Comparison of ENCODE assay signal across 21 mouse cellular contexts in the genomic region with DNA sequence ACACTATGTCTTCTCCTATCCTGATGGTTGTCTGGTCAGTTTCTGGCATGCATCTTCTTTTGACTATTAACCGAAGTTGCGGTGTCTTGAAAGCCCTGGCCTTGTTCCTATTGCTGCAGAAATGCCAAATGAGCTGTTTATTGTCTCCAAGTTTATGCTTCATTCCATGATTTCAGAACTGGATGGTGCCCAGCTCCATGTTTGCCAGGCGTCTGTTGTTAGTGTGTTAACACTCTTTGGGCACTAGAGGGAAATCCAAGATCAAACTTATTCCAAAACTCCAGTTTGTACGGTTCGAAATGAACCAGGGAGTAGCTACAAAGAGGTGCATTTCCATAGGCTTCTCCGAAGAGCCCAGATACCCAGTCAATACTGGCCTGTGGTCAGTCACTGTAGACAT.
DNase-seq lines count a peak whose midpoint lies in the region; ATAC-seq and TF ChIP-seq lines count a peak whose summit lies in the region.
"Had no signal": no experiment of that assay in that cellular context is flagged by ENCODE, and none has a peak within 500 bp of the region (broad histone marks: within the 10 kb centered on the region; RNA-seq: fewer than 3 reads in every experiment).

No protein-coding gene starts in this region.

- no peak overlapping the region for H3K4me2 ChIP-seq in kidney, postnatal 0 days (ENCODE audit: low read length)
- H3K4me2 ChIP-seq in midbrain, postnatal 0 days (ENCODE audit: low read depth, low read length, poor library complexity, severe bottlenecking), result no peak overlapping the region
- H3K4me2 ChIP-seq in midbrain, embryonic 11.5 days, result no peak overlapping the region
- H3K4me2 ChIP-seq: heart, embryonic 15.5 days; intestine, embryonic 15.5 days; limb, embryonic 15.5 days; neural tube, embryonic 15.5 days had no signal

- H3K4me3 ChIP-seq in kidney, postnatal 0 days (replicated peaks; ENCODE audit: low read depth, low read length), result no peak overlapping the region
- no peak overlapping the region for H3K4me3 ChIP-seq in midbrain, postnatal 0 days (ENCODE audit: low read depth, low read length)
- no peak overlapping the region for H3K4me3 ChIP-seq in midbrain, embryonic 11.5 days (ENCODE audit: low read depth, low read length)
- H3K4me3 ChIP-seq: embryonic facial prominence, embryonic 10.5 days; erythroblast, embryonic 14.5 days; heart, embryonic 15.5 days; hindbrain, embryonic 10.5 days; intestine, embryonic 15.5 days; limb, embryonic 15.5 days; midbrain, embryonic 10.5 days; neural tube, embryonic 15.5 days had no signal

- WGBS in kidney, postnatal 0 days, result 78% methylated on average over 6 of the region's 6 CpGs
- 81% methylated on average over 6 of the region's 6 CpGs for WGBS in midbrain, postnatal 0 days
- 85% methylated on average over 6 of the region's 6 CpGs for WGBS in midbrain, embryonic 11.5 days

- no peak overlapping the region for H3K9ac ChIP-seq in kidney, postnatal 0 days (ENCODE audit: low read depth, low read length)
- no peak overlapping the region for H3K9ac ChIP-seq in midbrain, postnatal 0 days (replicated peaks; ENCODE audit: low read length, poor library complexity, severe bottlenecking)
- no peak overlapping the region for H3K9ac ChIP-seq in midbrain, embryonic 11.5 days (ENCODE audit: low read length)
- H3K9ac ChIP-seq: heart, embryonic 15.5 days; intestine, embryonic 15.5 days; limb, embryonic 15.5 days; liver, postnatal 0 days; neural tube, embryonic 15.5 days had no signal

- ATAC-seq in kidney, postnatal 0 days (replicated peaks; ENCODE audit: low FRiP score, low read depth), result no peak
- no peak for ATAC-seq in midbrain, postnatal 0 days (ENCODE audit: low FRiP score)
- no peak for ATAC-seq in midbrain, embryonic 11.5 days (ENCODE audit: low FRiP score)
- ATAC-seq: intestine, embryonic 15.5 days; liver, postnatal 0 days had no signal

- H3K27me3 ChIP-seq in kidney, postnatal 0 days (ENCODE audit: insufficient read depth, low read length), result no peaks in the 10 kb centered on the region
- H3K27me3 ChIP-seq in midbrain, postnatal 0 days (ENCODE audit: insufficient read depth, low read length), result 0 out of 2 replicates have a peak, but pooled peaks cover 3% of the 10 kb centered on the region
- H3K27me3 ChIP-seq in midbrain, embryonic 11.5 days (ENCODE audit: control insufficient read depth, insufficient read depth, low read length), result peaks cover 5% of the 10 kb centered on the region
- H3K27me3 ChIP-seq: intestine, embryonic 15.5 days had no signal

- no peaks in the 10 kb centered on the region for H3K36me3 ChIP-seq in kidney, postnatal 0 days (ENCODE audit: insufficient read depth, low read length)
- H3K36me3 ChIP-seq in midbrain, postnatal 0 days (ENCODE audit: insufficient read depth, low read length), result no peaks in the 10 kb centered on the region
- H3K36me3 ChIP-seq in midbrain, embryonic 11.5 days (ENCODE audit: control insufficient read depth, insufficient read depth, low read length), result no peaks in the 10 kb centered on the region
- H3K36me3 ChIP-seq: embryonic facial prominence, embryonic 10.5 days; heart, embryonic 15.5 days; hindbrain, embryonic 10.5 days; intestine, embryonic 15.5 days; limb, embryonic 15.5 days; midbrain, embryonic 10.5 days; neural tube, embryonic 15.5 days had no signal

- H3K27ac ChIP-seq in kidney, postnatal 0 days, result no peak overlapping the region
- no peak overlapping the region for H3K27ac ChIP-seq in midbrain, postnatal 0 days (ENCODE audit: low read depth, low read length)
- no peak overlapping the region for H3K27ac ChIP-seq in midbrain, embryonic 11.5 days (ENCODE audit: low read depth, low read length)
- H3K27ac ChIP-seq: embryonic facial prominence, embryonic 10.5 days; heart, embryonic 15.5 days; hindbrain, embryonic 10.5 days; intestine, embryonic 15.5 days; limb, embryonic 15.5 days; midbrain, embryonic 10.5 days; neural tube, embryonic 15.5 days had no signal

- H3K9me3 ChIP-seq in kidney, postnatal 0 days (replicated peaks; ENCODE audit: low read length), result no peaks in the 10 kb centered on the region
- H3K9me3 ChIP-seq in midbrain, postnatal 0 days (ENCODE audit: low read length), result no peaks in the 10 kb centered on the region
- no peaks in the 10 kb centered on the region for H3K9me3 ChIP-seq in midbrain, embryonic 11.5 days (ENCODE audit: control insufficient read depth, low read length)
- H3K9me3 ChIP-seq: embryonic facial prominence, embryonic 10.5 days; heart, embryonic 15.5 days; hindbrain, embryonic 10.5 days; intestine, embryonic 15.5 days; limb, embryonic 15.5 days; midbrain, embryonic 10.5 days; neural tube, embryonic 15.5 days had no signal

- DNase-seq in cerebellum, postnatal 14 days, result peak; percentile 17 to 24
- DNase-seq in cerebellum, adult 11 months, result no peak
- DNase-seq in kidney, postnatal 0 days (ENCODE audit: low spot score), result no peak
- no peak for DNase-seq in kidney, adult 18-20 months
- DNase-seq in midbrain, postnatal 0 days (ENCODE audit: low spot score), result peak; percentile 61
- DNase-seq in midbrain, embryonic 11.5 days (ENCODE audit: low spot score, missing footprints), result no peak
- DNase-seq in skeletal muscle tissue, adult 2 months (ENCODE audit: low read depth, low spot score), result peak; percentile 4
- DNase-seq in thymus, postnatal 4 days, result no peak
- DNase-seq: adrenal gland, adult 2 months; cerebellum, adult 9-11 months; kidney, postnatal 10 days; liver, postnatal 0 days; right cerebral cortex, postnatal 14 days had no signal

- TF ChIP-seq CTCF in kidney, postnatal 0 days (IDR thresholded peaks at IDR 0.05; ENCODE audit: low read depth), result peak; percentile 22; the same call in 1 of the 2 replicates
- TF ChIP-seq CTCF in midbrain, postnatal 0 days (IDR thresholded peaks at IDR 0.05), result peak; percentile 35

- H3K4me1 ChIP-seq in kidney, postnatal 0 days (replicated peaks; ENCODE audit: insufficient read depth, low read length), result no peaks in the 10 kb centered on the region
- no peaks in the 10 kb centered on the region for H3K4me1 ChIP-seq in midbrain, postnatal 0 days (ENCODE audit: insufficient read depth, low read length)
- H3K4me1 ChIP-seq in midbrain, embryonic 11.5 days (ENCODE audit: control insufficient read depth, insufficient read depth, low read length), result no peaks in the 10 kb centered on the region
- H3K4me1 ChIP-seq: embryonic facial prominence, embryonic 10.5 days; heart, embryonic 15.5 days; hindbrain, embryonic 10.5 days; intestine, embryonic 15.5 days; limb, embryonic 15.5 days; midbrain, embryonic 10.5 days; neural tube, embryonic 15.5 days had no signal

Comparison
In these comparisons a context has a peak if more than half of its experiments do, and no peak if none do; other contexts are left out.
1. DNase-seq: peak in cerebellum, postnatal 14 days (2 of 2), midbrain, postnatal 0 days (single experiment) and skeletal muscle tissue, adult 2 months (single experiment); none in cerebellum, adult 11 months (single experiment), kidney, postnatal 0 days (single experiment), kidney, adult 18-20 months (single experiment), midbrain, embryonic 11.5 days (single experiment) and thymus, postnatal 4 days (single experiment).